17 mouse cellular contexts compared by ENCODE assay signal in the genomic region with DNA sequence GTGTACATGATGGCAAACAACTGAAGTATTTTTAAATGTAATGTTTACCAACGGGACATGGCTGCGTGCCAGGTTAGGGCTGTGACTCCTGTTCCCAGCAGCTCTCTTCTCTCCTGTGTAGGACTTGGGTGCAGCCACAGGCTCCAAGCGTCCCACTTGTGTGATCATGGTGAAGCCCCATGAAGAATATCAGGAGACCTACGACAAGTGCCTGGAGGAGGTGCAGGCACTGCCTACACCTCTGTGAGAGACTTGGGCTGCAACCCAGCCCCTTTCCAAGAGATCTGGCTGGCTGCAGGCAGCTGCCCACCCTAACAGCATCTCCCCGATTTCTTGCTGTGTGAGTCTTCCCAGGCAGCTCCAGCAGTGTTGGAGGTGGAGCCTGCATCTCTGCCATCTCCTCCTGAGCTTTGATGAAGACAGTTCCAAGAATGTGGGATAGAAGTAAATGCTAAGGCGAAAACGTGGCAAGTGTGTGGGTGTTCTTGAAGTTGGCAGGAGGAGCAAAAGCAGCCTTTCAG. TPM values are rescaled to one million over a fixed set of nuclear protein-coding genes. Genes with fewer than 3 reads are reported as not detected.
DNase-seq lines count a peak whose midpoint lies in the region; TF ChIP-seq lines count a peak whose summit lies in the region.
"Had no signal": no experiment of that assay in that cellular context is flagged by ENCODE, and none has a peak within 500 bp of the region (broad histone marks: within the 10 kb centered on the region; RNA-seq: fewer than 3 reads in every experiment).

No protein-coding gene starts in this region.

- no peak for TF ChIP-seq CTCF in cortical plate, adult 2 months (IDR thresholded peaks at IDR 0.05; ENCODE audit: extremely low read depth, insufficient read depth, low read length)

- H3K27ac ChIP-seq in cortical plate, adult 2 months (ENCODE audit: insufficient read depth, low read length): peak overlapping the region; percentile 66; the same call in 1 of the 2 replicates
- H3K27ac ChIP-seq: hindbrain, embryonic 13.5 days; liver, embryonic 14.5 days had no signal

- no peak overlapping the region for H3K4me3 ChIP-seq in cortical plate, adult 2 months (ENCODE audit: insufficient read depth, low read length)
- H3K4me3 ChIP-seq: hindbrain, embryonic 13.5 days; megakaryocyte, embryonic 14.5 days; myocyte had no signal

- H3K4me1 ChIP-seq in cortical plate, adult 2 months (ENCODE audit: control insufficient read depth, insufficient read depth, low read length): peaks cover 15% of the 10 kb centered on the region

- peak; percentile 54; the same call in 1 of the 2 replicates for TF ChIP-seq POLR2A in cortical plate, adult 2 months (IDR thresholded peaks at IDR 0.05; ENCODE audit: extremely low read depth, insufficient read depth, low read length)

- intact Hi-C loops in left cerebral cortex, postnatal 4 days (cut with DNase I): no loop called here

- DNase-seq in left cerebral cortex, adult 11 months (ENCODE audit: low spot score): peak; percentile 76
- no peak for DNase-seq in left cerebral cortex, postnatal 4 days
- DNase-seq in left cerebral cortex, adult 9 months (ENCODE audit: low spot score in 2 of 2): peak; percentile 87 to 91
- peak; percentile 82 to 89 for DNase-seq in right cerebral cortex, postnatal 36 days (ENCODE audit: low spot score in 2 of 2)
- DNase-seq in thymus, adult 18-20 months: no peak
- no peak for DNase-seq in cerebellum, adult 9-10 months
- DNase-seq in ovary, adult 18-20 months (ENCODE audit: low spot score): no peak
- DNase-seq: cerebellum, adult 18-20 months; embryo, embryonic 11 days; gastrocnemius, postnatal 25 days; kidney, adult 9 months; thymus, adult 2 months had no signal

RNA-seq across cellular contexts. Expression of a gene that starts 3.5 kb away (rescaled TPM):
- total RNA-seq in left cerebral cortex, postnatal 4 days (2021): 10 to 100 TPM; 60.2 to 60.4 TPM
- 73.0 and 78.5 TPM in 2 replicates for polyA plus RNA-seq in cortical plate, adult 2 months (2012; rRNA removed)

RNA-seq across cellular contexts. Expression of a gene that starts 12.7 kb away (rescaled TPM):
- 10 to 100 TPM; 41.4 to 47.5 TPM for total RNA-seq in left cerebral cortex, postnatal 4 days (2021)
- polyA plus RNA-seq in cortical plate, adult 2 months (2012; rRNA removed): 80.3 and 81.2 TPM in 2 replicates

RNA-seq across cellular contexts. Expression of a gene that starts 16.4 kb away (rescaled TPM):
- 100 to 1,000 TPM; 339 to 358 TPM for total RNA-seq in left cerebral cortex, postnatal 4 days (2021)
- polyA plus RNA-seq in cortical plate, adult 2 months (2012; rRNA removed): 98.4 and 100 TPM in 2 replicates

RNA-seq across cellular contexts. Expression of a gene that starts 27.6 kb away (rescaled TPM):
- total RNA-seq in left cerebral cortex, postnatal 4 days (2021): 10 to 100 TPM; 15.1 to 16.0 TPM
- 9.1 and 10.2 TPM in 2 replicates for polyA plus RNA-seq in cortical plate, adult 2 months (2012; rRNA removed)

RNA-seq across cellular contexts. Expression of a gene that starts 27.7 kb away (rescaled TPM):
- total RNA-seq in left cerebral cortex, postnatal 4 days (2021): 1 to 10 TPM; 1.1 to 1.2 TPM
- polyA plus RNA-seq in cortical plate, adult 2 months (2012; rRNA removed): 5.3 and 6.0 TPM in 2 replicates

Comparison
In these comparisons a context has a peak if more than half of its experiments do, and no peak if none do; other contexts are left out.
1. DNase-seq: peak in left cerebral cortex, adult 11 months (single experiment), left cerebral cortex, adult 9 months (2 of 2) and right cerebral cortex, postnatal 36 days (2 of 2); none in left cerebral cortex, postnatal 4 days (single experiment), thymus, adult 18-20 months (0 of 2), cerebellum, adult 9-10 months (single experiment) and ovary, adult 18-20 months (single experiment).